In the genomic region with DNA sequence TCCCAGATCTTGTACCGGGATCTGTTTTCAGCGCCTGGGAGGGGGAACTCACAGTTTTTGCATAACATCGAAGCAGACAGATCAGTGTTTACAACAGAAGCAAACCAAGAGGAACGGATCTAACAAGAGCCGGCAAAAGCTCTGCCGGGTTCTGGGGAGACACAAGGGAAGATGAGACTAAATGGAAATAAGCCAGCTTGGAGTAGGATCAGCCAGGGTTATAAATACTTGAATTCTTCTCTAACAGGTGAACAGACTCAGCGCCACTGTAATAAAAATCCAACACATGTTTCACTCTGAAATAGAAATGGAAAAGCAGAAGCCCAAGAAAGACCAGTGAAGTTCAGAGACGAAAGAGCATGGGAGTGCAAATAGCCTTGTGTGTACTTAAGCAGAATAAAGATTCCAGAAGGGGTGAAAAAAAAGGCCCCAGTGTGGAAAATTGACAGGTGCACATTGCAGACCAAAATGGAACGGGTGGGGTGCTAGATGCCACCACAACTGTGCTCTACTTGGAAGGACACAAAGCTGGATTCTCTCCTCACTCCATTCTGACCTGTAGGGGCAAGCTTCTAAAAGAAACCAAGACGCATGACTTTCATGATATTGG, we compare ENCODE assay signal across 21 mouse cellular contexts. TPM values are rescaled to one million over a fixed set of nuclear protein-coding genes. Genes with fewer than 3 reads are reported as not detected.
DNase-seq lines count a peak whose midpoint lies in the region; ATAC-seq and TF ChIP-seq lines count a peak whose summit lies in the region.
"Had no signal": no experiment of that assay in that cellular context is flagged by ENCODE, and none has a peak within 500 bp of the region (broad histone marks: within the 10 kb centered on the region; RNA-seq: fewer than 3 reads in every experiment).

No protein-coding gene starts in this region.

- no peak overlapping the region for H3K4me3 ChIP-seq in heart, embryonic 10.5 days
- H3K4me3 ChIP-seq in lung, embryonic 15.5 days, result no peak overlapping the region
- H3K4me3 ChIP-seq in limb, embryonic 14.5 days (replicated peaks; ENCODE audit: low read length), result no peak overlapping the region
- no peak overlapping the region for H3K4me3 ChIP-seq in stomach, postnatal 0 days (ENCODE audit: low read depth, low read length)
- H3K4me3 ChIP-seq: forebrain, embryonic 12.5 days; heart, embryonic 13.5 days; hindbrain, embryonic 13.5 days; liver, embryonic 12.5 days; midbrain, embryonic 10.5 days had no signal

- H3K27me3 ChIP-seq in heart, embryonic 10.5 days (ENCODE audit: insufficient read depth, poor library complexity, severe bottlenecking), result no peaks in the 10 kb centered on the region
- no peaks in the 10 kb centered on the region for H3K27me3 ChIP-seq in lung, embryonic 15.5 days
- no peaks in the 10 kb centered on the region for H3K27me3 ChIP-seq in limb, embryonic 14.5 days (ENCODE audit: control insufficient read depth, insufficient read depth, low read length)
- H3K27me3 ChIP-seq in stomach, postnatal 0 days (ENCODE audit: control insufficient read depth, insufficient read depth, low read length), result no peaks in the 10 kb centered on the region
- H3K27me3 ChIP-seq: forebrain, embryonic 12.5 days; heart, embryonic 13.5 days; liver, embryonic 12.5 days; Patski had no signal

- intact Hi-C loops in heart, postnatal 14 days (cut with DNase I), result no loop called here
- intact Hi-C loops in left cerebral cortex, postnatal 25 days (cut with DNase I), result no loop called here

- TF ChIP-seq CTCF in stomach, postnatal 0 days (IDR thresholded peaks at IDR 0.05; ENCODE audit: low read depth), result 0 out of 2 replicates have a peak, but pooled peaks have one; percentile 21

- 59% methylated on average over 10 of the region's 10 CpGs for WGBS in heart, embryonic 10.5 days
- 25% methylated on average over 10 of the region's 10 CpGs for WGBS in lung, embryonic 15.5 days
- WGBS in limb, embryonic 14.5 days, result 45% methylated on average over 10 of the region's 10 CpGs
- 16% methylated on average over 10 of the region's 10 CpGs for WGBS in stomach, postnatal 0 days

- no peak overlapping the region for H3K9ac ChIP-seq in lung, embryonic 15.5 days
- H3K9ac ChIP-seq in limb, embryonic 14.5 days (ENCODE audit: low read depth, low read length, severe bottlenecking), result no peak overlapping the region
- no peak overlapping the region for H3K9ac ChIP-seq in stomach, postnatal 0 days (ENCODE audit: low read length)
- H3K9ac ChIP-seq: forebrain, embryonic 12.5 days; heart, embryonic 13.5 days; hindbrain, embryonic 13.5 days; liver, embryonic 12.5 days had no signal

- no peaks in the 10 kb centered on the region for H3K36me3 ChIP-seq in heart, embryonic 10.5 days
- no peaks in the 10 kb centered on the region for H3K36me3 ChIP-seq in lung, embryonic 15.5 days
- H3K36me3 ChIP-seq in limb, embryonic 14.5 days (ENCODE audit: control insufficient read depth, insufficient read depth, low read length), result no peaks in the 10 kb centered on the region
- no peaks in the 10 kb centered on the region for H3K36me3 ChIP-seq in stomach, postnatal 0 days (ENCODE audit: control insufficient read depth, insufficient read depth, low read length)
- H3K36me3 ChIP-seq: forebrain, embryonic 12.5 days; heart, embryonic 13.5 days; hindbrain, embryonic 13.5 days; liver, embryonic 12.5 days; midbrain, embryonic 10.5 days had no signal

- H3K27ac ChIP-seq in heart, embryonic 10.5 days, result 0 out of 2 replicates have a peak overlapping the region, but pooled peaks have one; percentile 16
- peak overlapping the region; percentile 90 for H3K27ac ChIP-seq in lung, embryonic 15.5 days
- H3K27ac ChIP-seq in limb, embryonic 14.5 days (replicated peaks; ENCODE audit: low read depth, low read length), result no peak overlapping the region
- no peak overlapping the region for H3K27ac ChIP-seq in stomach, postnatal 0 days (replicated peaks)
- H3K27ac ChIP-seq: forebrain, embryonic 12.5 days; heart, embryonic 13.5 days; hindbrain, embryonic 13.5 days; liver, embryonic 12.5 days; midbrain, embryonic 10.5 days had no signal

- no peak for TF ChIP-seq EP300 in stomach, postnatal 0 days (optimal IDR thresholded peaks at IDR 0.05)

- peak overlapping the region; percentile 21; the same call in 1 of the 2 replicates for H3K4me2 ChIP-seq in lung, embryonic 15.5 days
- H3K4me2 ChIP-seq in limb, embryonic 14.5 days (replicated peaks; ENCODE audit: low read depth, low read length, severe bottlenecking), result no peak overlapping the region
- H3K4me2 ChIP-seq in stomach, postnatal 0 days (replicated peaks; ENCODE audit: low read depth), result peak overlapping the region; percentile 21; the same call in 1 of the 2 replicates
- H3K4me2 ChIP-seq: forebrain, embryonic 12.5 days; heart, embryonic 13.5 days; hindbrain, embryonic 13.5 days; liver, embryonic 12.5 days had no signal

- TF ChIP-seq POLR2A in limb, embryonic 14.5 days (IDR thresholded peaks at IDR 0.05; ENCODE audit: borderline replicate concordance, extremely low read depth, insufficient read depth, insufficient read length), result no peak

- no peaks in the 10 kb centered on the region for H3K9me3 ChIP-seq in heart, embryonic 10.5 days
- H3K9me3 ChIP-seq in lung, embryonic 15.5 days, result no peaks in the 10 kb centered on the region
- no peaks in the 10 kb centered on the region for H3K9me3 ChIP-seq in limb, embryonic 14.5 days (ENCODE audit: control insufficient read depth, low read length)
- no peaks in the 10 kb centered on the region for H3K9me3 ChIP-seq in stomach, postnatal 0 days (ENCODE audit: control insufficient read depth, low read length)
- H3K9me3 ChIP-seq: forebrain, embryonic 12.5 days; heart, embryonic 13.5 days; hindbrain, embryonic 13.5 days; liver, embryonic 12.5 days; midbrain, embryonic 10.5 days had no signal

- DNase-seq in heart, embryonic 10.5 days (ENCODE audit: low spot score), result no peak
- no peak for DNase-seq in heart, postnatal 14 days
- DNase-seq in lung, postnatal 25 days (ENCODE audit: low spot score), result no peak
- peak; percentile 47 for DNase-seq in limb, embryonic 14.5 days (ENCODE audit: low spot score)
- no peak for DNase-seq in stomach, postnatal 0 days (ENCODE audit: low spot score)
- DNase-seq in left cerebral cortex, postnatal 25 days (ENCODE audit: low spot score in 2 of 2), result no peak
- DNase-seq: adrenal gland, postnatal 25 days; cerebellum, adult 2 months; kidney, adult 18-20 months; lung, postnatal 14 days; right cerebral cortex, postnatal 14 days; thymus, adult 2 months had no signal

- peaks cover 25% of the 10 kb centered on the region for H3K4me1 ChIP-seq in heart, embryonic 10.5 days
- peaks cover 26% of the 10 kb centered on the region for H3K4me1 ChIP-seq in lung, embryonic 15.5 days
- H3K4me1 ChIP-seq in limb, embryonic 14.5 days (ENCODE audit: control insufficient read depth, insufficient read depth, low read length), result no peaks in the 10 kb centered on the region
- no peaks in the 10 kb centered on the region for H3K4me1 ChIP-seq in stomach, postnatal 0 days (replicated peaks; ENCODE audit: control insufficient read depth, insufficient read depth)

- no peak for ATAC-seq in lung, embryonic 15.5 days (ENCODE audit: borderline replicate concordance, extremely low read depth, low FRiP score, low TSS enrichment)
- peak; percentile 83 for ATAC-seq in limb, embryonic 14.5 days (ENCODE audit: low FRiP score, low read depth)
- no peak for ATAC-seq in stomach, postnatal 0 days (ENCODE audit: low FRiP score, low TSS enrichment)
- ATAC-seq: activated CD4-positive, CD25-positive, alpha-beta regulatory T cell, adult 4 months; liver, embryonic 12.5 days had no signal

RNA-seq across cellular contexts. Expression of a gene that starts 4.8 kb away (rescaled TPM):
- polyA plus RNA-seq in heart, embryonic 10.5 days (2016; fragmentation: Nextera tagmentation; extraction: Ambion mirVana), result 34.5 and 42.8 TPM in 2 replicates
- total RNA-seq in heart, postnatal 14 days (2021), result 1 to 10 TPM; 3.1 to 5.8 TPM
- polyA plus RNA-seq in lung, embryonic 15.5 days (2015; fragmentation: Nextera tagmentation; extraction: Ambion mirVana), result 15.4 and 16.4 TPM in 2 replicates
- polyA plus RNA-seq in limb, embryonic 14.5 days (2012; rRNA removed), result 10.9 and 12.6 TPM in 2 replicates
- 16.5 and 20.7 TPM in 2 replicates for polyA plus RNA-seq in limb, embryonic 14.5 days (2014; fragmentation: Nextera tagmentation; extraction: Ambion mirVana)
- 24.0 and 24.1 TPM in 2 replicates for polyA plus RNA-seq in stomach, postnatal 0 days (2015; fragmentation: Nextera tagmentation; extraction: Ambion mirVana)
- total RNA-seq in left cerebral cortex, postnatal 25 days (2021), result 1 to 10 TPM; 5.4 to 7.0 TPM
- total RNA-seq: common myeloid progenitor, adult 5-6 weeks had no signal

Comparison
In these comparisons a context has a peak if more than half of its experiments do, and no peak if none do; other contexts are left out.
1. H3K27ac ChIP-seq: peak in heart, embryonic 10.5 days (single experiment) and lung, embryonic 15.5 days (single experiment); none in limb, embryonic 14.5 days (single experiment) and stomach, postnatal 0 days (single experiment).